Mouse (Mus musculus) midbrain, embryonic 14.5 days (tissue): ENCODE data around the gene Maml3. TPM values are rescaled to one million over a fixed set of nuclear protein-coding genes. Genes with fewer than 3 reads are reported as not detected.

ENCODE experiments used
- ATAC-seq: fragments of 200-750 bp; cut with Nextera tagmentation; 2 replicates; pipeline ENCODE4 v1.8.0; 2017; ENCODE audit warnings: moderate number of reproducible peaks, moderate library complexity; ENCODE audit not compliant: low FRiP score, low TSS enrichment
- DNase-seq: peaks from one replicate; pipeline ENCODE4 v3.0.0-alpha.2; 2015
- H3K27ac ChIP-seq: fragments of 300-500 bp; sonication (generic); replicated peaks from 2 replicates; pipeline ENCODE4 v1.5.1; 2014; ENCODE audit warnings: mild to moderate bottlenecking, low read depth, low read length, moderate library complexity
- H3K27me3 ChIP-seq: fragments of 300-500 bp; sonication (generic); 2 replicates; pipeline ENCODE4 v1.6.1; 2014; ENCODE audit warnings: low read length, control low read depth, mixed read lengths; ENCODE audit not compliant: control insufficient read depth, insufficient read depth
- H3K36me3 ChIP-seq: fragments of 300-500 bp; sonication (generic); 2 replicates; pipeline ENCODE4 v1.6.1; 2014; ENCODE audit warnings: low read length, control low read depth; ENCODE audit not compliant: control insufficient read depth, insufficient read depth
- H3K4me1 ChIP-seq: fragments of 300-500 bp; sonication (generic); 2 replicates; pipeline ENCODE4 v1.6.1; 2014; ENCODE audit warnings: mild to moderate bottlenecking, antibody characterized with exemption, low read length, control low read depth; ENCODE audit not compliant: control insufficient read depth, insufficient read depth
- H3K4me2 ChIP-seq: fragments of 300-500 bp; sonication (generic); 2 replicates; pipeline ENCODE4 v1.6.1; 2014; ENCODE audit warnings: mild to moderate bottlenecking, low read length, moderate library complexity
- H3K4me3 ChIP-seq: fragments of 300-500 bp; sonication (generic); replicated peaks from 2 replicates; pipeline ENCODE4 v1.5.1; 2014; ENCODE audit warnings: low read depth, low read length
- H3K9ac ChIP-seq: fragments of 300-500 bp; sonication (generic); replicated peaks from 2 replicates; pipeline ENCODE4 v1.6.1; 2014; ENCODE audit warnings: mild to moderate bottlenecking, low read length, moderate library complexity
- H3K9me3 ChIP-seq: fragments of 300-500 bp; sonication (generic); 2 replicates; pipeline ENCODE4 v1.6.1; 2016; ENCODE audit warnings: low read length, control low read depth, mixed read lengths; ENCODE audit not compliant: control insufficient read depth
- WGBS: fragments of 180-500 bp; shearing (Covaris S2); extraction: QIAGEN DNeasy Blood & Tissue Kit; methylation state at CpG from one replicate; pipeline ENCODE4 v1.1.7; 2014; 5-methylcytosine and 5-hydroxymethylcytosine counted together
- polyA plus RNA-seq: library from polyadenylated mRNA; unstranded; fragments of >200 nt; fragmentation: Nextera tagmentation; extraction: Ambion mirVana; gene quantifications from 2 replicates; pipeline ENCODE4 v1.2.1, GENCODE M21; 2014

Gene Maml3
- polyA plus RNA-seq, 1 experiment from 2014 or later = 10.3 TPM

GRCm38 (mm10) chr3:51701281-51701751, 403.6 kb downstream of the Maml3 start:
- under 1% methylated on average over 27 of the region's 27 CpGs for WGBS
- H3K36me3 ChIP-seq = no peaks in the 10 kb centered on the region
- no peaks in the 10 kb centered on the region for H3K9me3 ChIP-seq
- H3K9ac ChIP-seq = peak overlapping the region; percentile 60
- peak overlapping the region; percentile 26 for H3K4me3 ChIP-seq
- peak; percentile 96 for ATAC-seq
- H3K27ac ChIP-seq = peak overlapping the region; percentile 96
- peaks cover 37% of the 10 kb centered on the region for H3K4me1 ChIP-seq
- peak; percentile 96 for DNase-seq
- H3K27me3 ChIP-seq = no peaks in the 10 kb centered on the region
- peak overlapping the region; percentile 58 for H3K4me2 ChIP-seq

- Histone ChIP-seq H3K4me1 (peaks cover 37% of the 10 kb centered on the region), H3K27me3 (no peaks in the 10 kb centered on the region), H3K9me3 (no peaks in the 10 kb centered on the region), H3K4me2 (peak overlapping the region; percentile 58), H3K27ac (peak overlapping the region; percentile 96), H3K36me3 (no peaks in the 10 kb centered on the region), H3K9ac (peak overlapping the region; percentile 60; the same call in 1 of the 2 replicates), H3K4me3 (peak overlapping the region; percentile 26)
- DNase-seq = peak; percentile 66
- ATAC-seq = no peak
- 11% methylated on average over 15 of the region's 15 CpGs for WGBS
These were observed 404.1 kb downstream of the Maml3 start for GRCm38 (mm10) chr3:51700731-51701280.

- H3K9me3 ChIP-seq = no peaks in the 10 kb centered on the region
- WGBS = 80% methylated on average over 4 of the region's 4 CpGs
These were observed 404.8 kb downstream of the Maml3 start for GRCm38 (mm10) chr3:51700123-51700522.

GRCm38 (mm10) chr3:51697931-51698330, 406.9 kb downstream of the Maml3 start:
- H3K27ac ChIP-seq = no peak overlapping the region
- H3K4me1 ChIP-seq = peaks cover 33% of the 10 kb centered on the region
- DNase-seq = no peak
- WGBS = 94% methylated on average over 3 of the region's 3 CpGs
- no peak for ATAC-seq
- H3K4me3 ChIP-seq = no peak overlapping the region
- H3K9me3 ChIP-seq = no peaks in the 10 kb centered on the region
- H3K9ac ChIP-seq = no peak overlapping the region
- no peaks in the 10 kb centered on the region for H3K36me3 ChIP-seq
- H3K4me2 ChIP-seq = no peak overlapping the region
- no peaks in the 10 kb centered on the region for H3K27me3 ChIP-seq

More at GRCm38 (mm10) chr3:51700123-51700522, 404.8 kb downstream of the Maml3 start:
- Histone ChIP-seq H3K4me2 (no peak overlapping the region; the same call in 1 of the 2 replicates), H3K27ac (peak overlapping the region; percentile 96), H3K4me3 (no peak overlapping the region), H3K4me1 (peaks cover 37% of the 10 kb centered on the region), H3K36me3 (no peaks in the 10 kb centered on the region), H3K27me3 (no peaks in the 10 kb centered on the region), H3K9ac (peak overlapping the region; percentile 60; the same call in 1 of the 2 replicates)
- no peak for DNase-seq
- no peak for ATAC-seq

GRCm38 (mm10) chr3:51695713-51696112, 409.2 kb downstream of the Maml3 start:
- Histone ChIP-seq H3K27ac (no peak overlapping the region), H3K4me2 (no peak overlapping the region), H3K36me3 (peaks cover 6% of the 10 kb centered on the region), H3K27me3 (no peaks in the 10 kb centered on the region), H3K9me3 (no peaks in the 10 kb centered on the region), H3K9ac (no peak overlapping the region), H3K4me3 (no peak overlapping the region), H3K4me1 (peaks cover 15% of the 10 kb centered on the region)
- ATAC-seq = no peak
- DNase-seq = no peak
- WGBS = 96% methylated on average over 3 of the region's 3 CpGs

GRCm38 (mm10) chr3:51694576-51694975, 410.3 kb downstream of the Maml3 start:
- DNase-seq (no peak), ATAC-seq (no peak)
- Histone ChIP-seq H3K27ac (no peak overlapping the region), H3K4me1 (peaks cover 4% of the 10 kb centered on the region; the same call in 1 of the 2 replicates), H3K9ac (no peak overlapping the region), H3K36me3 (peaks cover 17% of the 10 kb centered on the region), H3K27me3 (no peaks in the 10 kb centered on the region), H3K4me3 (no peak overlapping the region), H3K4me2 (no peak overlapping the region), H3K9me3 (no peaks in the 10 kb centered on the region)
- WGBS = 93% methylated on average over 14 of the region's 14 CpGs

- no peaks in the 10 kb centered on the region for H3K4me1 ChIP-seq
- ATAC-seq (no peak), DNase-seq (no peak)
- H3K36me3 ChIP-seq = peaks cover 31% of the 10 kb centered on the region
- H3K9ac ChIP-seq = no peak overlapping the region
- no peak overlapping the region for H3K4me3 ChIP-seq
- H3K9me3 ChIP-seq = no peaks in the 10 kb centered on the region
- WGBS = 84% methylated on average over 10 of the region's 10 CpGs
- H3K4me2 ChIP-seq = no peak overlapping the region
- no peak overlapping the region for H3K27ac ChIP-seq
- H3K27me3 ChIP-seq = no peaks in the 10 kb centered on the region
These were observed 411.7 kb downstream of the Maml3 start for GRCm38 (mm10) chr3:51693196-51693595.

GRCm38 (mm10) chr3:51688725-51689124, 416.2 kb downstream of the Maml3 start:
- Histone ChIP-seq H3K9ac (no peak overlapping the region), H3K4me1 (no peaks in the 10 kb centered on the region), H3K4me3 (no peak overlapping the region), H3K9me3 (no peaks in the 10 kb centered on the region), H3K4me2 (no peak overlapping the region), H3K27me3 (no peaks in the 10 kb centered on the region), H3K27ac (no peak overlapping the region), H3K36me3 (peaks cover 34% of the 10 kb centered on the region)
- WGBS = 95% methylated on average over 8 of the region's 8 CpGs
- DNase-seq (no peak), ATAC-seq (no peak)

GRCm38 (mm10) chr3:51686791-51687190, 418.1 kb downstream of the Maml3 start:
- 86% methylated on average over 6 of the region's 6 CpGs for WGBS
- DNase-seq (no peak), ATAC-seq (no peak)
- Histone ChIP-seq H3K4me3 (no peak overlapping the region), H3K27me3 (no peaks in the 10 kb centered on the region), H3K36me3 (peaks cover 34% of the 10 kb centered on the region), H3K9ac (no peak overlapping the region), H3K9me3 (no peaks in the 10 kb centered on the region), H3K4me1 (no peaks in the 10 kb centered on the region), H3K27ac (no peak overlapping the region), H3K4me2 (no peak overlapping the region)
